ENCODE assay signal across 9 mouse cellular contexts in genomic region chr4:46450020-46450518, GRCm38 (mm10). TPM values are rescaled to one million over a fixed set of nuclear protein-coding genes. Genes with fewer than 3 reads are reported as not detected.
DNase-seq lines count a peak whose midpoint lies in the region; ATAC-seq and TF ChIP-seq lines count a peak whose summit lies in the region.
"Had no signal": no experiment of that assay in that cellular context is flagged by ENCODE, and none has a peak within 500 bp of the region (broad histone marks: within the 10 kb centered on the region; RNA-seq: fewer than 3 reads in every experiment).

No protein-coding gene starts in this region.

- H3K27me3 ChIP-seq in liver, adult 2 months (ENCODE audit: control insufficient read depth, insufficient read depth, low read length): no peaks in the 10 kb centered on the region
- H3K27me3 ChIP-seq in embryonic facial prominence, embryonic 13.5 days: no peaks in the 10 kb centered on the region
- H3K27me3 ChIP-seq in intestine, embryonic 14.5 days (replicated peaks; ENCODE audit: control insufficient read depth, insufficient read depth, low read length): no peaks in the 10 kb centered on the region
- H3K27me3 ChIP-seq in myocyte (ENCODE audit: control insufficient read depth, insufficient read depth, insufficient read length): no peaks in the 10 kb centered on the region

- 53% methylated on average over 7 of the region's 7 CpGs for WGBS in liver, adult 2 months
- WGBS in embryonic facial prominence, embryonic 13.5 days: 28% methylated on average over 7 of the region's 7 CpGs
- WGBS in intestine, embryonic 14.5 days: 14% methylated on average over 7 of the region's 7 CpGs

- peak overlapping the region; percentile 99; the same call in 1 of the 2 replicates for H3K4me3 ChIP-seq in liver, adult 2 months (ENCODE audit: insufficient read depth, low read depth, low read length)
- H3K4me3 ChIP-seq in embryonic facial prominence, embryonic 13.5 days: peak overlapping the region; percentile 87
- peak overlapping the region; percentile 84 for H3K4me3 ChIP-seq in intestine, embryonic 14.5 days (ENCODE audit: low read depth, low read length)
- peak overlapping the region; percentile 46 for H3K4me3 ChIP-seq in myocyte

- no peaks in the 10 kb centered on the region for H3K36me3 ChIP-seq in liver, adult 2 months (ENCODE audit: control insufficient read depth, insufficient read depth, low read length)
- no peaks in the 10 kb centered on the region for H3K36me3 ChIP-seq in embryonic facial prominence, embryonic 13.5 days
- H3K36me3 ChIP-seq in intestine, embryonic 14.5 days (ENCODE audit: control insufficient read depth, insufficient read depth, low read length): no peaks in the 10 kb centered on the region
- no peaks in the 10 kb centered on the region for H3K36me3 ChIP-seq in myocyte (ENCODE audit: control insufficient read depth, insufficient read depth)

- DNase-seq in liver, adult 2 months (ENCODE audit: extremely low read depth, low read depth, low spot score): no peak
- no peak for DNase-seq in liver
- no peak for DNase-seq in intestine, embryonic 14.5 days (ENCODE audit: low spot score)
- no peak for DNase-seq in frontal cortex, postnatal 14 days (ENCODE audit: low spot score in 2 of 2)
- no peak for DNase-seq in right cerebral cortex, postnatal 14 days
- no peak for DNase-seq in urinary bladder, postnatal 10 days (ENCODE audit: low spot score)

- TF ChIP-seq POLR2A in liver, adult 2 months (IDR thresholded peaks at IDR 0.05; ENCODE audit: extremely low read depth, insufficient read depth, low read length): no peak
- no peak for TF ChIP-seq POLR2A in myocyte (IDR thresholded peaks at IDR 0.05; ENCODE audit: insufficient read length, low read depth)

- H3K27ac ChIP-seq in liver, adult 2 months (replicated peaks; ENCODE audit: insufficient read depth, low read depth, low read length): no peak overlapping the region
- H3K27ac ChIP-seq in embryonic facial prominence, embryonic 13.5 days: peak overlapping the region; percentile 100
- peak overlapping the region; percentile 98 for H3K27ac ChIP-seq in intestine, embryonic 14.5 days (ENCODE audit: low read depth)

- no peak for ATAC-seq in embryonic facial prominence, embryonic 13.5 days (ENCODE audit: insufficient number of reproducible peaks, insufficient read depth, low FRiP score, low TSS enrichment, low read depth)
- no peak for ATAC-seq in intestine, embryonic 14.5 days (replicated peaks; ENCODE audit: low FRiP score, low TSS enrichment, low read depth)

- no peaks in the 10 kb centered on the region for H3K9me3 ChIP-seq in embryonic facial prominence, embryonic 13.5 days
- no peaks in the 10 kb centered on the region for H3K9me3 ChIP-seq in intestine, embryonic 14.5 days (ENCODE audit: control insufficient read depth, low read length)

- H3K4me1 ChIP-seq in liver, adult 2 months (ENCODE audit: control insufficient read depth, insufficient read depth, low read length): peaks cover 11% of the 10 kb centered on the region
- H3K4me1 ChIP-seq in embryonic facial prominence, embryonic 13.5 days: peaks cover 30% of the 10 kb centered on the region
- H3K4me1 ChIP-seq in intestine, embryonic 14.5 days (replicated peaks; ENCODE audit: control insufficient read depth, insufficient read depth, low read length): peaks cover 19% of the 10 kb centered on the region

- H3K9ac ChIP-seq in liver, adult 2 months (ENCODE audit: low read depth, low read length): peak overlapping the region; percentile 49
- peak overlapping the region; percentile 99 for H3K9ac ChIP-seq in embryonic facial prominence, embryonic 13.5 days
- H3K9ac ChIP-seq in intestine, embryonic 14.5 days (ENCODE audit: low read length): peak overlapping the region; percentile 99

- no peak for TF ChIP-seq CTCF in liver, adult 2 months (IDR thresholded peaks at IDR 0.05; ENCODE audit: low read depth, low read length)

- peak overlapping the region; percentile 97 for H3ac ChIP-seq in myocyte (ENCODE audit: control insufficient read depth, insufficient read length)

- peak overlapping the region; percentile 81 for H3K4me2 ChIP-seq in embryonic facial prominence, embryonic 13.5 days
- H3K4me2 ChIP-seq in intestine, embryonic 14.5 days (ENCODE audit: low read length): peak overlapping the region; percentile 45
- peak overlapping the region; percentile 75 for H3K4me2 ChIP-seq in myocyte (ENCODE audit: low read depth)

- H3K79me2 ChIP-seq in liver, adult 2 months (ENCODE audit: control insufficient read depth, insufficient read depth, low read length): peaks cover 19% of the 10 kb centered on the region; the same call in 1 of the 2 replicates
- peaks cover 28% of the 10 kb centered on the region for H3K79me2 ChIP-seq in myocyte (ENCODE audit: control insufficient read depth, insufficient read depth)

TF ChIP-seq in myocyte, 11 proteins besides CTCF, POLR2A, EP300 and RAD21:
- TF ChIP-seq TCF12 (IDR thresholded peaks at IDR 0.05; ENCODE audit: insufficient read depth, poor library complexity, severe bottlenecking): no peak
- TF ChIP-seq USF1 (IDR thresholded peaks at IDR 0.05; ENCODE audit: low read depth): no peak
- TF ChIP-seq SRF (IDR thresholded peaks at IDR 0.05; ENCODE audit: control insufficient read depth, insufficient read length, low read depth): no peak
- TF ChIP-seq E2F4 (IDR thresholded peaks at IDR 0.05; ENCODE audit: insufficient read depth): no peak
- TF ChIP-seq MAX (IDR thresholded peaks at IDR 0.05; ENCODE audit: low read depth): no peak
- TF ChIP-seq TCF3 (IDR thresholded peaks at IDR 0.05; ENCODE audit: insufficient read length, low read depth): no peak
- no peak for TF ChIP-seq MYOG (IDR thresholded peaks at IDR 0.05; ENCODE audit: control insufficient read depth in 1 of 3, insufficient read depth in 1 of 3, insufficient read length in 2 of 3, low read depth in 2 of 3)
- TF ChIP-seq MYOD1 (IDR thresholded peaks at IDR 0.05; ENCODE audit: control insufficient read depth in 1 of 3, insufficient read length in 2 of 3, low read depth in 2 of 3): no peak
- no peak for TF ChIP-seq POLR2AphosphoS2 (IDR thresholded peaks at IDR 0.05; ENCODE audit: insufficient read length, low read depth)
- no peak for TF ChIP-seq CEBPB (IDR thresholded peaks at IDR 0.05; ENCODE audit: insufficient read depth, poor library complexity, severe bottlenecking)
- TF ChIP-seq REST (IDR thresholded peaks at IDR 0.05; ENCODE audit: insufficient read depth, insufficient read length): no peak

RNA-seq across cellular contexts. Expression of gene Anp32b, which starts 0.6 kb away (rescaled TPM):
- 3.5 and 4.8 TPM in 2 replicates for total RNA-seq in liver, adult 2 months (2014; rRNA removed)
- polyA plus RNA-seq in liver, adult 2 months (2012; rRNA removed): 6.1 and 7.1 TPM in 2 replicates
- 313 and 339 TPM in 2 replicates for polyA plus RNA-seq in embryonic facial prominence, embryonic 13.5 days (2015; fragmentation: Nextera tagmentation; extraction: Ambion mirVana)
- 259 and 261 TPM in 2 replicates for polyA plus RNA-seq in intestine, embryonic 14.5 days (2014; fragmentation: Nextera tagmentation; extraction: Ambion mirVana)
- polyA plus RNA-seq in myocyte (2012; fragmentation: generic; extraction: Trizol): 228 TPM

RNA-seq across cellular contexts. Expression of gene Hemgn, which starts 36.8 kb away (rescaled TPM):
- not detected in 2 replicates for total RNA-seq in liver, adult 2 months (2014; rRNA removed)
- polyA plus RNA-seq in liver, adult 2 months (2012; rRNA removed): not detected in 2 replicates
- 0.87 and 4.4 TPM in 2 replicates for polyA plus RNA-seq in embryonic facial prominence, embryonic 13.5 days (2015; fragmentation: Nextera tagmentation; extraction: Ambion mirVana)
- 0.27 and 0.42 TPM in 2 replicates for polyA plus RNA-seq in intestine, embryonic 14.5 days (2014; fragmentation: Nextera tagmentation; extraction: Ambion mirVana)
- polyA plus RNA-seq in myocyte (2012; fragmentation: generic; extraction: Trizol): not detected
- total RNA-seq: adrenal gland, adult 2 months had no signal
- polyA plus RNA-seq: adrenal gland, adult 2 months had no signal

RNA-seq across cellular contexts. Expression of gene Nans, which starts 39.0 kb away (rescaled TPM):
- total RNA-seq in liver, adult 2 months (2014; rRNA removed): 10.7 and 14.3 TPM in 2 replicates
- 11.5 and 13.0 TPM in 2 replicates for polyA plus RNA-seq in liver, adult 2 months (2012; rRNA removed)
- 88.1 and 105 TPM in 2 replicates for polyA plus RNA-seq in embryonic facial prominence, embryonic 13.5 days (2015; fragmentation: Nextera tagmentation; extraction: Ambion mirVana)
- 81.5 and 86.8 TPM in 2 replicates for polyA plus RNA-seq in intestine, embryonic 14.5 days (2014; fragmentation: Nextera tagmentation; extraction: Ambion mirVana)
- polyA plus RNA-seq in myocyte (2012; fragmentation: generic; extraction: Trizol): 62.3 TPM

Comparison
In these comparisons a context has a peak if more than half of its experiments do, and no peak if none do; other contexts are left out.
1. H3K4me3 ChIP-seq: peak in every context shown above with its lines; median percentile 99 in liver, adult 2 months; 87 in embryonic facial prominence, embryonic 13.5 days; 84 in intestine, embryonic 14.5 days; 46 in myocyte.
2. H3K9ac ChIP-seq: peak in every context shown above with its lines; median percentile 99 in embryonic facial prominence, embryonic 13.5 days; 99 in intestine, embryonic 14.5 days; 49 in liver, adult 2 months.
3. RNA of gene Anp32b, which starts 0.6 kb away (polyA plus RNA-seq): 313 to 339 TPM in embryonic facial prominence, embryonic 13.5 days, 259 to 261 TPM in intestine, embryonic 14.5 days and 228 TPM in myocyte (single experiment); 6.1 to 7.1 TPM in liver, adult 2 months; every median in the first group is over 10 times any median in the second.
4. Peak in every context shown above with its lines, with median percentiles within 50 percentile points of each other: H3K4me2 ChIP-seq.